Mouse (Mus musculus) kidney, embryonic 14.5 days (tissue): ENCODE data around the gene Plxnd1. TPM values are rescaled to one million over a fixed set of nuclear protein-coding genes. Genes with fewer than 3 reads are reported as not detected.

ENCODE experiments used
- ATAC-seq: fragments of 200-750 bp; cut with Nextera tagmentation; 2 replicates; pipeline ENCODE4 v1.8.0; 2017; ENCODE audit warnings: moderate number of reproducible peaks, mild to moderate bottlenecking, moderate TSS enrichment, moderate library complexity; ENCODE audit not compliant: low FRiP score, low TSS enrichment
- H3K27ac ChIP-seq: fragments of 300-500 bp; sonication (generic); 2 replicates; pipeline ENCODE4 v1.5.1; 2014; ENCODE audit warnings: low read depth, mild to moderate bottlenecking, low read length, moderate library complexity, mixed read lengths
- H3K27me3 ChIP-seq: fragments of 300-500 bp; sonication (generic); 2 replicates; pipeline ENCODE4 v1.6.1; 2014; ENCODE audit warnings: mild to moderate bottlenecking, low read length; ENCODE audit not compliant: control insufficient read depth, insufficient read depth
- H3K36me3 ChIP-seq: fragments of 300-500 bp; sonication (generic); 2 replicates; pipeline ENCODE4 v1.6.1; 2014; ENCODE audit warnings: low read length, mixed read lengths; ENCODE audit not compliant: control insufficient read depth, insufficient read depth
- H3K4me1 ChIP-seq: fragments of 300-500 bp; sonication (generic); 2 replicates; pipeline ENCODE4 v1.6.1; 2014; ENCODE audit warnings: low read length, mixed read lengths; ENCODE audit not compliant: control insufficient read depth, insufficient read depth
- H3K4me2 ChIP-seq: fragments of 300-500 bp; sonication (generic); replicated peaks from 2 replicates; pipeline ENCODE4 v1.6.1; 2014; ENCODE audit warnings: low read depth, mild to moderate bottlenecking, low read length
- H3K4me3 ChIP-seq: fragments of 300-500 bp; sonication (generic); 2 replicates; pipeline ENCODE4 v1.5.1; 2014; ENCODE audit warnings: mild to moderate bottlenecking, low read length
- H3K9ac ChIP-seq: fragments of 300-500 bp; sonication (generic); 2 replicates; pipeline ENCODE4 v1.6.1; 2014; ENCODE audit warnings: low read depth, mild to moderate bottlenecking, low read length, moderate library complexity
- H3K9me3 ChIP-seq: fragments of 300-500 bp; sonication (generic); 2 replicates; pipeline ENCODE4 v1.6.1; 2016; ENCODE audit warnings: low read length; ENCODE audit not compliant: control insufficient read depth
- WGBS: fragments of 180-500 bp; shearing (Covaris S2); extraction: QIAGEN DNeasy Blood & Tissue Kit; methylation state at CpG from one replicate; pipeline ENCODE4 v1.1.7; 2014; 5-methylcytosine and 5-hydroxymethylcytosine counted together
- polyA plus RNA-seq: library from polyadenylated mRNA; unstranded; fragments of >200 nt; fragmentation: Nextera tagmentation; extraction: Ambion mirVana; gene quantifications from 2 replicates; pipeline ENCODE4 v1.2.1, GENCODE M21; 2014

Plxnd1 gene
- polyA plus RNA-seq, 1 experiment from 2014 or later, result 62.7 TPM

DNA sequence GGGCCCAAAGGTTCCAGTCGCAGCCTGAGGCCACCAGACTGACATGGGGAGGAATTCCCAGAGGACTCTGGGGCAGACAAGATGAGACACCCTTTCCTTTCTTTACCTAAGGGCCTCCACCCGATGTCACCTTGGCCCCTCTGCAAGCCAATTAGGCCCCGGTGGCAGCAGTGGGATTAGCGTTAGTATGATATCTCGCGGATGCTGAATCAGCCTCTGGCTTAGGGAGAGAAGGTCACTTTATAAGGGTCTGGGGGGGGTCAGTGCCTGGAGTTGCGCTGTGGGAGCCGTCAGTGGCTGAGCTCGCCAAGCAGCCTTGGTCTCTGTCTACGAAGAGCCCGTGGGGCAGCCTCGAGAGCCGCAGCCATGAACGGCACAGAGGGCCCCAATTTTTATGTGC lies 63.2 kb downstream of the Plxnd1 start, which contains the start of gene Rho:
Gene Rho, plus strand, starts transcription at position 110 of the 400 bp plus-strand sequence.
- ATAC-seq, result no peak
- no peak within 1 kb of the TSS for H3K27ac ChIP-seq
- WGBS, result 86% methylated on average over 14 of the region's 14 CpGs

DNA sequence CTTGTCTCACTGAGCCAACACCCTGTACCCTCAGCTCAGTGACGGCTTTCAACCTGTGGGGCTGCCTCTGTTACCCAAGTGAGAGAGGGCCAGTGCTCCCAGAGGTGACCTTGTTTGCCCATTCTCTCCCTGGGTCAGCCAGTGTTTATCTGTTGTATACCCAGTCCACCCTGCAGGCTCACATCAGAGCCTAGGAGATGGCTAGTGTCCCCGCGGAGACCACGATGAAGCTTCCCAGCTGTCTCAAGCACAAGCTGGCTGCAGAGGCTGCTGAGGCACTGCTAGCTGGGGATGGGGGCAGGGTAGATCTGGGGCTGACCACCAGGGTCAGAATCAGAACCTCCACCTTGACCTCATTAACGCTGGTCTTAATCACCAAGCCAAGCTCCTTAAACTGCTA lies 64.8 kb downstream of the Plxnd1 start:
- peak; percentile 67; the same call in 1 of the 2 replicates for ATAC-seq
- Histone ChIP-seq H3K9ac (no peak overlapping the region), H3K4me3 (no peak overlapping the region), H3K4me2 (no peak overlapping the region), H3K4me1 (no peaks in the 10 kb centered on the region), H3K27me3 (no peaks in the 10 kb centered on the region), H3K9me3 (no peaks in the 10 kb centered on the region), H3K36me3 (no peaks in the 10 kb centered on the region), H3K27ac (no peak overlapping the region)
- 38% methylated on average over 5 of the region's 5 CpGs for WGBS

More for the DNA sequence above, 63.2 kb downstream of the Plxnd1 start, which contains the start of gene Rho:
- H3K27me3 ChIP-seq, result no peaks in the 10 kb centered on the region
- H3K9me3 ChIP-seq, result no peaks in the 10 kb centered on the region
- H3K36me3 ChIP-seq, result no peaks in the 10 kb centered on the region
- no peak within 1 kb of the TSS for H3K4me3 ChIP-seq
- H3K4me1 ChIP-seq, result no peaks in the 10 kb centered on the region
- H3K4me2 ChIP-seq, result no peak within 1 kb of the TSS
- H3K9ac ChIP-seq, result no peak within 1 kb of the TSS

DNA sequence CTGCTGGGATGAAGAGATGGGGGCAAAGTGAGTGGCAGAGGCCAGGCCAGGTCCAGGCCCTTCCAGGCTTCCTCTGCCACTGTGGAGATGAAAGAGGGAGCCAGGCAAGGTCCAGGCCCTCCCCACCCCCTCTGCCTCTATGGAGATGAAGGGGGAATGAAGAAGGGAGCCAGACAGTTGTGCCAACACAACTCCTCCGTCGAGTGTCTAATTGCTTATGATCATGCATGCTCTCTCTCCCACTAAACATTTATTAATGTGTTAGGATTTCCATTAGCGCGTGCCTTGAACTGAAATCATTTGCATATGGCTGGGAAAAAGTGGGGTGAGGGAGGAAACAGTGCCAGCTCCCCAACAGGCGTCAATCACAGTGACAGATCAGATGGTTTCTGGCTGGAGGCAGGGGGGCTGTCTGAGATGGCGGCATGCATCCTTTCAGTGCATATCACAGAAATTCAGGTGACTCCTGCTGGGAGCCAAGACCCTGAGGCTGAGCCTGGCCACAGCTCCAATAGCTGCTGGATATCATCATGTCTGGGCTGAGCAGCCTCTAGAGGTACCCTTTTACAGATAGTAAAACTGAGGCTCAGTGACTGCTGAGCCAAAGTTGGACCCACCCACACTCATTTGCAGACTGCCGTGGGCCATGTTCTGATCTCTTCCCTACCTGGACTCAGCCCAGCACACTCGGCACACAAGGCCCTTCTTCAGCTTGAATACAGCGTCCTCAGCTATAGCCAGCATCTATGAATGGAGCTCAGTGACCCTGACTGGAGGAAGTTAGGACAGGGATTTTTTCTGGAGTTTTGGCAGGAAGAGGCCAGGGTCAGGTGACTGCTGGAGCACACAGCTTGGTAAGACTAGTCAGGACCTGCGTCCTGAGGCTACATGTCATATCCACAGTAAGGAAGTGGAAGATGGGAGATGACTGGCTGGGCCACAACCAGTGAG lies 67.2 kb downstream of the Plxnd1 start:
- H3K9ac ChIP-seq, result no peak overlapping the region
- H3K27me3 ChIP-seq, result no peaks in the 10 kb centered on the region
- no peaks in the 10 kb centered on the region for H3K36me3 ChIP-seq
- H3K27ac ChIP-seq, result no peak overlapping the region
- 83% methylated on average over 10 of the region's 10 CpGs for WGBS
- no peak overlapping the region for H3K4me3 ChIP-seq
- no peak for ATAC-seq
- H3K9me3 ChIP-seq, result no peaks in the 10 kb centered on the region
- H3K4me2 ChIP-seq, result no peak overlapping the region
- no peaks in the 10 kb centered on the region; the same call in 1 of the 2 replicates for H3K4me1 ChIP-seq

DNA sequence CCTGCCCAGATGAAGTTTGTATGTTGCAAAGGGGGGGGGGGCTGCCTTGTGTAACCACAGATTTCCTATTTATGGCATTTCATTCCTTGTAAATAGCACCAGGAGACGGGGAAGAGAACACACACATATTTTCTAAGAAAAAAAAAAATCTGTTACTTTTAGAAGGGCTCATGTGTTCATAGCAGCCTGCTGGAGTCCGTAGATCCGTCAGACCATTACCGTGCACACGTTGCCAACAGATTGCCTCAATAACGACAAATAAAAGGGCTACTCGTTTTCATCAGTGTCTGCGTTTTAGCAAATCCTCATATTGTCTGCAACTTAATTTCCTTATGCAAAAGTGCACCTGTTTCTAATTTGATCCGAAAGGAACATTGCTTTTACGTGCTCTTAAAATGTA lies 68.4 kb downstream of the Plxnd1 start:
- Histone ChIP-seq H3K4me2 (no peak overlapping the region), H3K27me3 (no peaks in the 10 kb centered on the region), H3K4me1 (no peaks in the 10 kb centered on the region; the same call in 1 of the 2 replicates), H3K9me3 (no peaks in the 10 kb centered on the region), H3K36me3 (no peaks in the 10 kb centered on the region), H3K27ac (no peak overlapping the region), H3K4me3 (no peak overlapping the region), H3K9ac (no peak overlapping the region)
- 81% methylated on average over 10 of the region's 10 CpGs for WGBS
- no peak for ATAC-seq

DNA sequence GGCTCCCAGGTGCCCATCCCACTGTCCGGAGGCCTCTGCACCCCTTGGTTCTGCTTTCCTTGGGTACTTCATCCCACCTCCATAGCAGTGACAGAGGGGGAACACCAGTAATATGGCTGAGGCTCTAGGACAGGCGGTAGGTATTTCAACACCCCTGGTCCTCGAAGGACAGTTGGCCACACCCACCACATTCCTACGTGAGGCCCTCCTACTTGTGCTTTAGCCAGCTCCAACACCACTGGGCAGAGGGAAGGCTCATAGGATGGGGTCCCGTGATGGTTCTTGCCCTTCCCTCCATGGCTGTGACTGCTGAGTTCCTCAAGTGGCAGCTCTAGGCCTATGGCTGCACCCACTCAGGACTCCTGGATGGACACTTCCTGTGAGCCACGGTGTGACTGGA lies 70.0 kb downstream of the Plxnd1 start:
- no peak overlapping the region for H3K4me3 ChIP-seq
- 37% methylated on average over 6 of the region's 6 CpGs for WGBS
- no peak overlapping the region for H3K4me2 ChIP-seq
- H3K9me3 ChIP-seq, result no peaks in the 10 kb centered on the region
- H3K27ac ChIP-seq, result no peak overlapping the region
- H3K9ac ChIP-seq, result no peak overlapping the region
- no peaks in the 10 kb centered on the region for H3K27me3 ChIP-seq
- ATAC-seq, result no peak; the same call in 1 of the 2 replicates
- H3K36me3 ChIP-seq, result no peaks in the 10 kb centered on the region
- H3K4me1 ChIP-seq, result no peaks in the 10 kb centered on the region; the same call in 1 of the 2 replicates

DNA sequence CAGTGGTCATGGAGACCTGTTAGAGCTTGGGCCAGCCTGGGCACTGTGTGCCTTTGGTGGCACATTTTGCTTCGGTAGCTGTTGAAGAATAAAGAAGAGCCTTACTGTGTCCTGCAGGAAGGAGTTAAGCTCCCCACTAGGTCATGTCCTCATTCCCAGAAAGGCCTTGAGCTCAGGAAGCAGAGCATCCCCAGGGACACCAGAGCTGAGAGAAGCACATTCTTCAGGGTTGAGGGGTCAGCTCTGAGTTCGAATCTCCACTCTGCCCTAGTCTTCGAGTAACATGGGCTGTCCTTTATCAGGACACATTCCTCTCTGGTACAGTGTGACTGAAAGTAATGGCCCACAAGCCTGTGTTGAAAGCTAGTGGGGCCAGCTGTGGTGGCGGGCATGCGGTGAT lies 74.9 kb downstream of the Plxnd1 start:
- Histone ChIP-seq H3K4me3 (no peak overlapping the region), H3K4me2 (no peak overlapping the region), H3K4me1 (peaks cover 18% of the 10 kb centered on the region), H3K9ac (no peak overlapping the region), H3K36me3 (peaks cover 5% of the 10 kb centered on the region; the same call in 1 of the 2 replicates), H3K9me3 (no peaks in the 10 kb centered on the region), H3K27me3 (no peaks in the 10 kb centered on the region), H3K27ac (no peak overlapping the region)
- ATAC-seq, result no peak
- WGBS, result 92% methylated on average over 5 of the region's 5 CpGs

DNA sequence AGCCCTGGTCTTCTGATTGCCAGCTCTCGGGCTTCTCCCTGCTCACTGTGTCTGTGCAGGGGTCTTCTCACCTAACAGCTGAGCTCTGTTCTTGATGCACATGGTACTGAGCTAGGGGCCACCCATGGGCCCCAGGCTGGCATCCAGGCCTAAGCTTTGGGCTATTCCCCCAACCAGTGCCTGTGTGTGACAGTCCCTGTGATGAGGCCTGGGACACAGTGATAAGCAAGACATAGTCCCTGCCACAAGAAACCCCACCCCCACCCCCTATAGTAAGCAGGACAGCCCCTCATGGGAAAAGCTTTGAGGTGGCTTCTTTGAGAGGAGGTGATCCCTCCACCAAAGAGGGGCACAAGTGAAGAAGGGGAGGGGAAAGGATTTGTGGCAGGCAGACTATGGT lies 76.2 kb downstream of the Plxnd1 start:
- Histone ChIP-seq H3K27me3 (no peaks in the 10 kb centered on the region), H3K36me3 (peaks cover 5% of the 10 kb centered on the region; the same call in 1 of the 2 replicates), H3K4me3 (no peak overlapping the region), H3K4me1 (peaks cover 26% of the 10 kb centered on the region), H3K9ac (no peak overlapping the region), H3K9me3 (no peaks in the 10 kb centered on the region), H3K27ac (no peak overlapping the region), H3K4me2 (no peak overlapping the region)
- no peak for ATAC-seq
- 84% methylated on average over 1 of the region's 1 CpGs for WGBS

DNA sequence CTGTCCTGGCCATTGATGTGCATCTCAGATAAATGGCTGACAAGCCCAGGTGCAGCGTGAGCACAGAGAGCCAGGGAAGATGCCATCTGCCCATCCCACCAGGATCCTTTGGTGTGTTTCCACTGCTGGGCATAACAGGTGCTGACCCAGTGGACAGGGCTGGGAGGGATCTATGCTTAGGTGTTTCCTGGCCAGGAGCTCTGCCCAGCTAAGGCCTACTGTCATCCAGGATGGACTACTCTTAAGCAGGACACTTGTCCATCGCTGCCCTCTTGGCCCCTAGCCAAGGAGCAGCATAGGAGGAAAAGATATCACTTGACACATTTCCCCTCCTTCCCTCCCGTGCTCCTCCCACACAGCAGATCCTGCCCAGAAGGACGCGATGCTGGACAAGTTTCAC lies 78.2 kb downstream of the Plxnd1 start:
- peaks cover 5% of the 10 kb centered on the region; the same call in 1 of the 2 replicates for H3K36me3 ChIP-seq
- no peak overlapping the region for H3K4me2 ChIP-seq
- no peak overlapping the region for H3K4me3 ChIP-seq
- H3K27me3 ChIP-seq, result no peaks in the 10 kb centered on the region
- WGBS, result 50% methylated on average over 5 of the region's 5 CpGs
- H3K27ac ChIP-seq, result no peak overlapping the region
- H3K9ac ChIP-seq, result no peak overlapping the region
- no peak for ATAC-seq
- H3K9me3 ChIP-seq, result no peaks in the 10 kb centered on the region
- peaks cover 26% of the 10 kb centered on the region for H3K4me1 ChIP-seq
